Mouse (Mus musculus) small intestine, adult 2 months (tissue): Measurements from ENCODE around the gene Mut. TPM values are rescaled to one million over a fixed set of nuclear protein-coding genes. Genes with fewer than 3 reads are reported as not detected.

ENCODE experiments used
- H3K27ac ChIP-seq: fragments of 200-500 bp; 2 replicates; pipeline ENCODE4 v1.5.1; 2012; ENCODE audit warnings: low read depth, low read length, control low read depth, inconsistent platforms; ENCODE audit not compliant: insufficient read depth
- H3K27me3 ChIP-seq: fragments of 200-500 bp; 2 replicates; pipeline ENCODE4 v1.6.1; 2012; ENCODE audit warnings: mild to moderate bottlenecking, moderate library complexity, low read length, inconsistent platforms; ENCODE audit not compliant: control insufficient read depth, insufficient read depth
- H3K36me3 ChIP-seq: fragments of 200-500 bp; 2 replicates; pipeline ENCODE4 v1.6.1; 2012; ENCODE audit warnings: mild to moderate bottlenecking, low read length, control low read depth, inconsistent platforms; ENCODE audit not compliant: control insufficient read depth, insufficient read depth
- H3K4me1 ChIP-seq: fragments of 200-500 bp; 2 replicates; pipeline ENCODE4 v1.6.1; 2012; ENCODE audit warnings: low read length, inconsistent platforms, mixed read lengths; ENCODE audit not compliant: control insufficient read depth, insufficient read depth, insufficient read length
- H3K4me3 ChIP-seq: fragments of 200-500 bp; 2 replicates; pipeline ENCODE4 v1.5.1; 2012; ENCODE audit warnings: low read depth, mild to moderate bottlenecking, control low read depth, inconsistent platforms, low read length, moderate library complexity
- CTCF ChIP-seq: fragments of 200-500 bp; IDR thresholded peaks from 2 replicates; pipeline ENCODE4 v1.5.1; 2012; ENCODE audit warnings: low read depth, mild to moderate bottlenecking, control low read depth, inconsistent platforms, low read length, moderate library complexity, mixed read lengths; ENCODE audit not compliant: insufficient replicate concordance, insufficient read length; ENCODE audit errors: extremely low read depth
- POLR2A ChIP-seq: fragments of 200-500 bp; IDR thresholded peaks from 2 replicates; pipeline ENCODE4 v1.6.1; 2012; ENCODE audit warnings: low read depth, mild to moderate bottlenecking, control low read depth, inconsistent platforms, low read length, moderate library complexity
- WGBS: fragments of 180-500 bp; shearing (Covaris S2); methylation state at CpG from one replicate; pipeline ENCODE4 v1.1.7; 2018; 5-methylcytosine and 5-hydroxymethylcytosine counted together
- polyA plus RNA-seq: library from polyadenylated mRNA; depleted of rRNA; stranded (reverse); fragments of >200 nt; gene quantifications from 2 replicates; pipeline ENCODE4 v1.2.3, GENCODE M21; 2012; rRNA removed

The Mut gene
- 2.8 and 4.7 TPM in 2 replicates for polyA plus RNA-seq

DNA sequence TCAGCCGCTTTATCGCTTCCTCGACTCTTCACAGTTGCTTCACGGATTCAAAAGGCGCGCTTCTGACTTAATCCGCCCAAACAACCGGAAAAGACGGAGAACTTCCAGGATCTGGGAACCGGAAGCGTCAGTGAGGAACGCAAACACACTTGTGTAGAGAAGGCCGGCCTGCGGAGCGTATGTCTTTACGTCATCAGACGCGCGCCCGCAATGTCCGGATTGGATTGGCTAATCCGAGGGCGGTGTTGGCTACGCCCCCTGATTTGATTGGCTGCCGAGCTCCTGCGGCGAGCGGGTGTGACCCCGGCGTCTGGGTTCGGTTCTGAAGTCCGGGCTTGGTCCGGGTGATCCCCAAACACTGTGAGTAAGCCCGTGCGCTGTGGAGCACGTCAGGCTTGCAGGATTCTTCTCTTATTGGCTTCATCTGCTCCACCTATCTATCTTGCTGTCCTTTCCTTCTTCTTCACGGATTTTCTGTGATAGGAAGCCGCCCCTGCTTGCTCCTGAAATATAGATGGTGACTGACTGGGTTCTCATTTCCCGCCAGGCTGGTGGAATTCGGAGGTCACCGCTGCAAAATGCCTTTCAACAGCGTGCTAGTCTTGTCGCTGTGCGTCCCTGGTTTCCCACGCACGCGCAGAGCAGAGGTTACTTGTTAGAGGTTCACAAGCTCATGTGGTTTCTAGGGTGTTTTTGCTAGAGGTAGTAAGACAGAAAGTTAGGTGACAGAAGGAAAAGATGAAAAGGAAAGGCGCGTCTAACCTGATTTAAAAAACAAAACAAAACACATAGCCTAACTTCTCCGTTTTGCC, at the start of gene Mut, which contains the start of gene Cenpq:
Mut (plus strand) TSS at position 266 of the 812 bp plus-strand sequence.
Cenpq (minus strand) TSS at position 628 of the 812 bp plus-strand sequence.
- H3K27ac ChIP-seq = peak within 1 kb of the TSS; percentile 97
- no peaks in the 10 kb centered on the region for H3K4me1 ChIP-seq
- under 1% methylated on average over 50 of the region's 50 CpGs for WGBS
- TF ChIP-seq CTCF (no peak), POLR2A (0 out of 2 replicates have a peak, but pooled peaks have one; percentile 30)
- peak within 1 kb of the TSS; percentile 75 for H3K4me3 ChIP-seq
- no peaks in the 10 kb centered on the region for H3K27me3 ChIP-seq
- H3K36me3 ChIP-seq = peaks cover 10% of the 10 kb centered on the region

DNA sequence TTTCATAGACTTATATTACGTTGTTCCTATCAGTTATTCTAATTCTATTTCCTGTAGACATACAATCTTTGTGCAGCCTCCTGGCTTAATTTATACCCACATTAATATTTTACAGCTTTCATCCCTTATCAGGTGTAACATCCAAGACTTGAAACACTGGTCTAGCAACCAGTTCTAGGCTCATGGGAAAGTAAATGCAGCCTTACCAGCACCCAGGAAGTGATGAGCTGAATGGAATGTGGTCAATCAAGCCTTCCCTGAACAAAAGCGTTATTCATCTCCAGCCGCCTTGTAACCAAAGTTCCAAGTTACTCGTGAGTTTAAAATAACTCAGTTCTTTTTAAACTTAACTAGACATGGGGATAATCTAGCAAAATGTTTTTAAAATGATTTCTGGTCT, 49.3 kb upstream of the Mut start:
- H3K27me3 ChIP-seq = no peaks in the 10 kb centered on the region
- WGBS = 31% methylated on average over 4 of the region's 4 CpGs

DNA sequence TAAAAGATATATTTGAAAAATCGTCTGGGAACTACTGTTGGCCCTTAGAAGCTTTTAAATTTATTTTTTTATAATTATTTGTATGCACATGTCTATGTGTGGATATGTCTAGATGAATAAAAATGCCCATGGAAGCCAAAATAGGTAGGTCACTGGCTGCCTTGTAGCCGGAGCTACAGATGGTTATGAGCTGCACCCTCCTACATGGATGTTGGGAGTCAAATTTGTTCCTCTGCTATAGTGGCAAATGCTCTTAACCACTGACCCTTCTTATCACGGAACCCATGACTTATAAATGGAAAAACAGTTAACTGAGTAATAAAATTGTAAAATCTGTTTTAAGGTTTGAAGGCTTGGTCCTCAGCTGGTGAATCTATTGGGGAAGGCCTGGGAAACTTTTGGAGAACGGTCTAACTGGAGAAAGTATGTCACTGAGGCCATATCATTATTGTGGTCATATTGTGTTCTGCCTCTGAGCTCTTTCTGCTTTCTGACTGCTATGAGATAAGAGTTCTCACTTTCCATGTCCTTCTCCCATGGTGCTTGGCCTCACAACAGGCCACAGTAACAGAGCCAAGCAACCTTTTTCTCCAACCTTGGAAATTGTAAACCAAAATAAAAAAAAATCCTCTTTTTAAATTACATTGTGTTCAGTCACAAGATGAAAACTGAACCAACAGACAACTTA, 46.5 kb upstream of the Mut start:
- H3K27ac ChIP-seq = no peak overlapping the region
- no peaks in the 10 kb centered on the region for H3K36me3 ChIP-seq
- H3K4me1 ChIP-seq = no peaks in the 10 kb centered on the region
- TF ChIP-seq POLR2A = no peak
- no peak for TF ChIP-seq CTCF
- WGBS = 79% methylated on average over 4 of the region's 4 CpGs
- H3K4me3 ChIP-seq = no peak overlapping the region
- H3K27me3 ChIP-seq = no peaks in the 10 kb centered on the region

More for the DNA sequence above, 49.3 kb upstream of the Mut start:
- H3K4me3 ChIP-seq = no peak overlapping the region
- H3K27ac ChIP-seq = no peak overlapping the region
- no peak for TF ChIP-seq CTCF
- no peak for TF ChIP-seq POLR2A
- H3K36me3 ChIP-seq = no peaks in the 10 kb centered on the region
- H3K4me1 ChIP-seq = peaks cover 5% of the 10 kb centered on the region; the same call in 1 of the 2 replicates

DNA sequence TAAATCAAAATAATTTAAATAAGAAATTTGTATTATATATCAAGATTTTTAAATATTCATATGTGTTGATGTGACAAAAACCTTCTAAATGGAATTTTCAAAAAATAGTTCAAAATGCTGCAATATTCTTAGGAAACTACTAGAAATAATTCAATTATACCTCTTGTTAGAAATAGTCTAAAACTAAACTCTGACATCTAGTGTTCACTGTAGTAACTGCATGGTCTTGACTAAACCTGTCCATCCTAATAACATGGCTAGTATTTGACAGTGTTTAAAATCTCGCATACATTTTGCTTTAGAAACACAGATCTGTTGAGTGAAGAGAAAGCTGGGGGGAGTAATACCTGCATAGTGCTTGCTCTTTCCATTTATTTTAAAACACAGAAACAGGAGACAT, 37.6 kb upstream of the Mut start:
- H3K27me3 ChIP-seq = no peaks in the 10 kb centered on the region
- no peak for TF ChIP-seq CTCF
- TF ChIP-seq POLR2A = no peak
- H3K4me1 ChIP-seq = no peaks in the 10 kb centered on the region
- WGBS = 51% methylated on average over 1 of the region's 1 CpGs
- no peak overlapping the region for H3K27ac ChIP-seq
- H3K4me3 ChIP-seq = no peak overlapping the region
- H3K36me3 ChIP-seq = no peaks in the 10 kb centered on the region

DNA sequence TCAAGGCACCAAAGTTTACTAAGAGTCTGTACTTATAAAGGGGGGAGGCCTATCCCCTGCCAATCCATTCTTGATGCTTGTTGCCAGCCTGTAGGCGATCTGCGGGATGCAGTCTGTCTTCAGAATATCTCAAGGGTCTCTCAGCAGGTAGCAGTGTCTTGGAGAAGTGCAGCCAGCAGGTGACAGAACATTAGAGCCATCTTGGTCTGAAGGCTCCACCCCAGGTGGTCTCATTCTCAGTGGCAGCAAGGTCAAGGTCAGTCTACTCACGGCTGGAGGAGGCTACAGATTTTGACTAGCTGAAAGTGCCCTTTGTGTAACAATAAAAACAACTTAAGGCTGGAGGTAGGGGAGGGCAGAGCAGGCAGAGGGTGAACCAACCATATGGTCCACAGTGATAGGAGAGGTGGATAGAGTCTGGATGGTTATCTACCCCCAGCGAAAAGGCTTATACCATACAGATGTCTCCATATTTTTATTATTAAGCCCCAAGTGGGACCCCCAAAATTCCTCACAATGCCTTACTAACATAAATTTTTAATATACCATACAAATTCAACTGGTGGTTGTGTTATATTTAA, 34.6 kb upstream of the Mut start:
- H3K4me1 ChIP-seq = no peaks in the 10 kb centered on the region
- no peaks in the 10 kb centered on the region for H3K27me3 ChIP-seq
- TF ChIP-seq CTCF = no peak
- no peak for TF ChIP-seq POLR2A
- H3K27ac ChIP-seq = no peak overlapping the region
- no peak overlapping the region for H3K4me3 ChIP-seq
- 69% methylated on average over 4 of the region's 4 CpGs for WGBS
- no peaks in the 10 kb centered on the region for H3K36me3 ChIP-seq

DNA sequence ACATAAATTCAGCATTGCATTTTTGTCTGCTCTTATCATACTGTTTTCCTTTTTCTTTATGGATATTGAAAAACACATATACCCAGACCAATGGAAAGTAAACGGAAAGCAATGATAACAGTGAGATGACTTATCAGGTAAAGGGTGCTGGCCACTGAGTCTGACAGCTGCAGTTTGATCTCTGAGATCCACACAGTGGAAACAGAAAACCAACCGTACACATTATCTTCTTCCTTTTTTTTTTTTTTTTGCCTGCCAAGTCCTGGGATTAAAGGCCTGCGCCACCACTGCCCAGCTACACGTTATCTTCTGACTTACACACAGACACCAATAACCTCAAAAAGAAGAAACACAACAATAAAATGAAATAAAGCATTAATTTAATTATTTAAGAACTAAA, 31.1 kb upstream of the Mut start:
- Histone ChIP-seq H3K4me1 (no peaks in the 10 kb centered on the region), H3K27ac (no peak overlapping the region), H3K36me3 (no peaks in the 10 kb centered on the region), H3K27me3 (no peaks in the 10 kb centered on the region), H3K4me3 (no peak overlapping the region)
- WGBS = 56% methylated on average over 4 of the region's 4 CpGs
- TF ChIP-seq CTCF = no peak
- TF ChIP-seq POLR2A = no peak
